Mouse (Mus musculus): ENCODE measurements around the gene Aplp1. TPM values are rescaled to one million over a fixed set of nuclear protein-coding genes. Genes with fewer than 3 reads are reported as not detected.
A peak's percentile ranks its signal among the peaks of the same experiment; 100 is the strongest.
"Not testable (repeated sequence)": the region's sequence is repeated elsewhere in the genome, so short reads cannot be mapped to it uniquely, and the experiment has no call there.

Aplp1 gene
- total and polyA plus RNA-seq, 2 experiments from 2014 or later, result 682 to 840 TPM

DNA sequence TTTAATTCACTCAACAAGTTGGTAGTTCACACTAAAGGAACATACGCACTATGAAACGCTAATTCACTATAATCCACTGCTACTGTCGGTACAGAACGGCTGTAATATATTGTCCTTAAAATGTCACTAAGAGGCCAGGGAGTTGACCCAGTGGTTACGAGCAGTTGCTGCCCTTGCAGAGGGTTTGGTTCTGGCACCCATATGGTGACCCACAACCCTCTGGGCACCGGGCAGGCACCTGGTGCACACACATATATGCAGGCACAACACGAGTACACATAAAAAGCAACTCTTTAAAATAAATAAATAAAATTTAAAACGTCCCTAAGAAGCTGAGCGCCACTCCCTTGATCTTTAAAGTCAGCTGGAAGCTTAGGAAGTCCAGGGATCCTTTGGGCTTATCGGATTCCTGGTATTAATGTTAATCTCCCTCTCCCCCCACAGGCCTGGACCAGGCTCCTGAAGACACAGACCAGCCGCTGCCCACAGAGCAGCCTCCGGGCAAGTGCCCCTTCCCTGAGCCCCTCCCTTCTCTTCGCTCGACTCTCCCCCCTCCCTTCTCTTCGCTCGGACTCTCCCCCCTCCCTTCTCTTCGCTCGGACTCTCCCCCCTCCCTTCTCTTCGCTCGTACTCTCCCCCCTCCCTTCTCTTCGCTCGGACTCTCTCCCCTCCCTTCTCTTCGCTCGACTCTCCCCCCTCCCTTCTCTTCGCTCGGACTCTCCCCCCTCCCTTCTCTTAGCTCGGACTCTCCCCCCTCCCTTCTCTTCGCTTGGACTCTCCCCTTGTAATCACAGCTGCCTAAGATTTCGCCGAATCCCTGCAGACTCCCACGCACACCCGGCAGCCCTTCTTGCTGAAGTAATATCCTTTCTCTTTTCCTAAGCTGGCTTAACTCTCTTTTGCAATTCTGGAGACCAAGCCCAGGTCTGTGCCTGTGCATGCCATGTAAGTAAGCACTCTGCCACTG lies 32.4 kb upstream of the Aplp1 start:
- H3K9me3 ChIP-seq (ENCODE audit: low read length), result no peaks in the 10 kb centered on the region
- WGBS, result 8% methylated on average over 31 of the region's 32 CpGs

DNA sequence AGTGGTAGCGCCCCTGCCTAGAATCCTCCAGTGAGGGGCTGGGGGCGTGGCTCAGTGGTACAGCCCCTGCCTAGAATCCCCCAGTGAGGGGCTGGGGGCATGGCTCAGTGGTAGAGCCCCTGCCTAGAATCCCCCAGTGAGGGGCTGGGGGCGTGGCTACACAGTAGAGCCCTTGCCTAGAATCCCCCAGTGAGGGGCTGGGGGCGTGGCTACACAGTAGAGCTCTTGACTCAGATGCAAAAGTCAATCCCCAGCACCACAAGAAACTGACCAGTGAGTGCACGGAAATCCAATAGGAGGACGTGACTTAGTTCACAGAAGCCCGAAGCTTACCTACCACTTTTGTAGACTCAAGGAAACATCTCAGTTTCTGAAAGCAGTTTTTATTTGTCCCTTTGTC lies 30.8 kb upstream of the Aplp1 start:
- not testable (repeated sequence) for H3K4me1 ChIP-seq (ENCODE audit: insufficient read depth, low read length); DNase-seq (ENCODE audit: low spot score); H3K9me3 ChIP-seq (ENCODE audit: low read length); H3K4me3 ChIP-seq (ENCODE audit: low read length); H3K36me3 ChIP-seq (ENCODE audit: insufficient read depth, low read length); H3K27ac ChIP-seq; H3K27me3 ChIP-seq (ENCODE audit: insufficient read depth, low read length); ATAC-seq; H3K9ac ChIP-seq (replicated peaks; ENCODE audit: low read length); H3K4me2 ChIP-seq (ENCODE audit: low read depth, low read length)
- 91% methylated on average over 7 of the region's 7 CpGs for WGBS

More for the DNA sequence above, 32.4 kb upstream of the Aplp1 start:
- ATAC-seq (peak; percentile 52), DNase-seq (ENCODE audit: low spot score) (peak; percentile 64)
- H3K9ac ChIP-seq (replicated peaks; ENCODE audit: low read length), result peak overlapping the region; percentile 28
- H3K27ac ChIP-seq, result peak overlapping the region; percentile 4; the same call in 1 of the 2 replicates
- H3K4me2 ChIP-seq (ENCODE audit: low read depth, low read length), result peak overlapping the region; percentile 59
- H3K4me3 ChIP-seq (ENCODE audit: low read length), result peak overlapping the region; percentile 34
- H3K36me3 ChIP-seq (ENCODE audit: insufficient read depth, low read length), result no peaks in the 10 kb centered on the region
- TF ChIP-seq CTCF (IDR thresholded peaks at IDR 0.05; ENCODE audit: low read depth), result no peak
- H3K4me1 ChIP-seq (ENCODE audit: insufficient read depth, low read length), result no peaks in the 10 kb centered on the region
- no peaks in the 10 kb centered on the region for H3K27me3 ChIP-seq (ENCODE audit: insufficient read depth, low read length)

GRCm38 (mm10) chr7:30474999-30475398 lies 29.7 kb upstream of the Aplp1 start:
- WGBS, result 68% methylated on average over 4 of the region's 4 CpGs
- TF ChIP-seq CTCF (IDR thresholded peaks at IDR 0.05; ENCODE audit: low read depth), result no peak
- ATAC-seq, result no peak

DNA sequence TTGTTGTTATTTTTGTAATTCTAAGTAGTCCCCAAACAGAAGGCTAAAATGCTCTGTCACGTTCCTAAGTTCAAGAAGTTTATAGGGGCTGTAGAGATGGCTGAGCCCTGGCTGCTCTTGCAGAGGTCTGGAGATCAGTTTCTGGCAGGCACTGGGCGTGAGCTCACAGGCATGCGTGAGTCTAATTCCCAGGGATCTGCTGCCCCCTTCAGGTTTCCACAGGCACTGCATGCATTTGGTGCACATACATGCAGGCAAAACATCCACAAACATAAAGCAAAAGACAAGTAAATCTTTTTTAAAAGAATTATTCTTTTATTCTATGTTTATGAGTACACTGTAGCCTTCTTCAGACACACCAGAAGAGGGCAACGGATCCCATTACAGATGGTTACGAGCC lies 27.1 kb upstream of the Aplp1 start:
- H3K36me3 ChIP-seq (ENCODE audit: insufficient read depth, low read length), result no peaks in the 10 kb centered on the region
- TF ChIP-seq CTCF (IDR thresholded peaks at IDR 0.05; ENCODE audit: low read depth), result peak; percentile 81
- no peak overlapping the region for H3K4me2 ChIP-seq (ENCODE audit: low read depth, low read length)
- no peak overlapping the region for H3K9ac ChIP-seq (replicated peaks; ENCODE audit: low read length)
- no peaks in the 10 kb centered on the region for H3K4me1 ChIP-seq (ENCODE audit: insufficient read depth, low read length)
- H3K27me3 ChIP-seq (ENCODE audit: insufficient read depth, low read length), result peaks cover 5% of the 10 kb centered on the region; the same call in 1 of the 2 replicates
- H3K27ac ChIP-seq, result no peak overlapping the region
- no peak overlapping the region for H3K4me3 ChIP-seq (ENCODE audit: low read length)
- 52% methylated on average over 5 of the region's 5 CpGs for WGBS
- ATAC-seq (no peak), DNase-seq (ENCODE audit: low spot score) (peak; percentile 80)
- no peaks in the 10 kb centered on the region for H3K9me3 ChIP-seq (ENCODE audit: low read length)

More at GRCm38 (mm10) chr7:30474999-30475398, 29.7 kb upstream of the Aplp1 start:
- no peaks in the 10 kb centered on the region for H3K4me1 ChIP-seq (ENCODE audit: insufficient read depth, low read length)
- no peak overlapping the region for H3K9ac ChIP-seq (replicated peaks; ENCODE audit: low read length)
- H3K36me3 ChIP-seq (ENCODE audit: insufficient read depth, low read length), result no peaks in the 10 kb centered on the region
- H3K9me3 ChIP-seq (ENCODE audit: low read length), result no peaks in the 10 kb centered on the region
- no peak overlapping the region for H3K4me3 ChIP-seq (ENCODE audit: low read length)
- no peak overlapping the region for H3K27ac ChIP-seq
- no peaks in the 10 kb centered on the region for H3K27me3 ChIP-seq (ENCODE audit: insufficient read depth, low read length)
- H3K4me2 ChIP-seq (ENCODE audit: low read depth, low read length), result no peak overlapping the region
- no peak for DNase-seq (ENCODE audit: low spot score)

DNA sequence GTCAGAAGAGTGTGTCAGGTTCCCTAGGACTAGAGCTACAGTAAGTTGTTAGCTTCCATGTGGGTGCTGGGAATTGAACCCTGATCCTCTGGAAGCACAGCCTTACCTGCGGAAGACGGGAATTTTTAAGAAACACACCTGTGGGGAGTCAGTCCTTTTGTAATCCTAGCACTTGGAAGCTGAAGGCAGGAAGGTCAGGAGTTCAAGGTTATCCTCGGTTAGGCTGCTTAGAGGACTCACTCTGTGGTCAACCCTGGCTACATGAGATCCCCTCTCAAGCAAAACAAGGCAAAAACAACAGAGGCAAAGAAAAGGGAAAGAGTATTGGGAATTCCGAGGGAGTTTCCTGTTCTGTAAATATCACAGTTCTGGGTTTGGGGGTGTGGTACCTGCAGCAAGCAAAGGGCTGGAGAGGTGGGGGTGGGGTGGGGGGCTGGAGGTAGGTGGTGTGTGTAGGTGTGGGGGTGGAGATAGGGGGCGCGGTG lies 19.5 kb upstream of the Aplp1 start:
- Histone ChIP-seq H3K4me2 (ENCODE audit: low read depth, low read length) (no peak overlapping the region), H3K36me3 (ENCODE audit: insufficient read depth, low read length) (no peaks in the 10 kb centered on the region), H3K9ac (replicated peaks; ENCODE audit: low read length) (no peak overlapping the region), H3K9me3 (ENCODE audit: low read length) (no peaks in the 10 kb centered on the region), H3K4me3 (ENCODE audit: low read length) (no peak overlapping the region), H3K27ac (no peak overlapping the region), H3K27me3 (ENCODE audit: insufficient read depth, low read length) (peaks cover 24% of the 10 kb centered on the region; the same call in 1 of the 2 replicates), H3K4me1 (ENCODE audit: insufficient read depth, low read length) (no peaks in the 10 kb centered on the region)
- WGBS, result 21% methylated on average over 6 of the region's 6 CpGs
- no peak for DNase-seq (ENCODE audit: low spot score)
- ATAC-seq, result no peak
- TF ChIP-seq CTCF (IDR thresholded peaks at IDR 0.05; ENCODE audit: low read depth), result no peak

DNA sequence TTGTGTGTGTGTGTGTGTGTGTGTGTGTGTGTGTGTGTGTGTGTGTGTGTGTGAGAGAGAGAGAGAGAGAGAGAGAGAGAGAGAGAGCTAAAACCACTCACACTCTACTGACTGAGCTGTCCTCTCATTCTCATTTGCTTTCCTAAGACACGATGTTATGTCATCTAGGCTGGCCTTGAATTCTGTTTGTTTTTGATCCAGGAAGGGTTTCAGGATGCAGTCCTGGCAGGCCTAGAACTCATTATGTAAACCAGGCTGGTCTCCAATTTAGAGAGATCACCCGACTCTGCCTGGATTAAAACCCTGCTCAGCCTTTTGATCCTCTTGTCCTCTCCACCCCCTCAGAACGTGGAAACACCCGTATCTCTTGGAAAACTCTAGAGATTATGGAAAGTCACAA lies 18.7 kb upstream of the Aplp1 start:
- no peaks in the 10 kb centered on the region for H3K4me1 ChIP-seq (ENCODE audit: insufficient read depth, low read length)
- WGBS, result 15% methylated on average over 4 of the region's 4 CpGs
- TF ChIP-seq CTCF (IDR thresholded peaks at IDR 0.05; ENCODE audit: low read depth), result no peak
- H3K9me3 ChIP-seq (ENCODE audit: low read length), result no peaks in the 10 kb centered on the region
- no peak overlapping the region for H3K4me3 ChIP-seq (ENCODE audit: low read length)
- DNase-seq (ENCODE audit: low spot score) (no peak), ATAC-seq (no peak)
- H3K27me3 ChIP-seq (ENCODE audit: insufficient read depth, low read length), result peaks cover 24% of the 10 kb centered on the region; the same call in 1 of the 2 replicates
- H3K27ac ChIP-seq, result no peak overlapping the region
- H3K9ac ChIP-seq (replicated peaks; ENCODE audit: low read length), result no peak overlapping the region
- H3K4me2 ChIP-seq (ENCODE audit: low read depth, low read length), result no peak overlapping the region
- no peaks in the 10 kb centered on the region for H3K36me3 ChIP-seq (ENCODE audit: insufficient read depth, low read length)

- DNase-seq (ENCODE audit: low spot score) (no peak), ATAC-seq (no peak)
- H3K27me3 ChIP-seq (ENCODE audit: insufficient read depth, low read length), result peaks cover 26% of the 10 kb centered on the region; the same call in 1 of the 2 replicates
- H3K4me1 ChIP-seq (ENCODE audit: insufficient read depth, low read length), result no peaks in the 10 kb centered on the region
- no peaks in the 10 kb centered on the region for H3K9me3 ChIP-seq (ENCODE audit: low read length)
- no peak overlapping the region for H3K9ac ChIP-seq (replicated peaks; ENCODE audit: low read length)
- 31% methylated on average over 7 of the region's 7 CpGs for WGBS
- H3K4me2 ChIP-seq (ENCODE audit: low read depth, low read length), result no peak overlapping the region
- no peaks in the 10 kb centered on the region for H3K36me3 ChIP-seq (ENCODE audit: insufficient read depth, low read length)
- H3K27ac ChIP-seq, result no peak overlapping the region
- H3K4me3 ChIP-seq (ENCODE audit: low read length), result no peak overlapping the region
- TF ChIP-seq CTCF (IDR thresholded peaks at IDR 0.05; ENCODE audit: low read depth), result no peak
Observed at GRCm38 (mm10) chr7:30463568-30463967, 18.2 kb upstream of the Aplp1 start.
